Mouse (Mus musculus) kidney, embryonic 14.5 days (tissue): Measurements from ENCODE around the gene Sec14l2. TPM values are rescaled to one million over a fixed set of nuclear protein-coding genes. Genes with fewer than 3 reads are reported as not detected.

Experiments used
- ATAC-seq: fragments of 200-750 bp; cut with Nextera tagmentation; 2 replicates; pipeline ENCODE4 v1.8.0; 2017; ENCODE audit warnings: moderate number of reproducible peaks, mild to moderate bottlenecking, moderate TSS enrichment, moderate library complexity; ENCODE audit not compliant: low FRiP score, low TSS enrichment
- H3K27ac ChIP-seq: fragments of 300-500 bp; sonication (generic); 2 replicates; pipeline ENCODE4 v1.5.1; 2014; ENCODE audit warnings: low read depth, mild to moderate bottlenecking, low read length, moderate library complexity, mixed read lengths
- H3K27me3 ChIP-seq: fragments of 300-500 bp; sonication (generic); 2 replicates; pipeline ENCODE4 v1.6.1; 2014; ENCODE audit warnings: mild to moderate bottlenecking, low read length; ENCODE audit not compliant: control insufficient read depth, insufficient read depth
- H3K36me3 ChIP-seq: fragments of 300-500 bp; sonication (generic); 2 replicates; pipeline ENCODE4 v1.6.1; 2014; ENCODE audit warnings: low read length, mixed read lengths; ENCODE audit not compliant: control insufficient read depth, insufficient read depth
- H3K4me1 ChIP-seq: fragments of 300-500 bp; sonication (generic); 2 replicates; pipeline ENCODE4 v1.6.1; 2014; ENCODE audit warnings: low read length, mixed read lengths; ENCODE audit not compliant: control insufficient read depth, insufficient read depth
- H3K4me2 ChIP-seq: fragments of 300-500 bp; sonication (generic); replicated peaks from 2 replicates; pipeline ENCODE4 v1.6.1; 2014; ENCODE audit warnings: low read depth, mild to moderate bottlenecking, low read length
- H3K4me3 ChIP-seq: fragments of 300-500 bp; sonication (generic); 2 replicates; pipeline ENCODE4 v1.5.1; 2014; ENCODE audit warnings: mild to moderate bottlenecking, low read length
- H3K9ac ChIP-seq: fragments of 300-500 bp; sonication (generic); 2 replicates; pipeline ENCODE4 v1.6.1; 2014; ENCODE audit warnings: low read depth, mild to moderate bottlenecking, low read length, moderate library complexity
- H3K9me3 ChIP-seq: fragments of 300-500 bp; sonication (generic); 2 replicates; pipeline ENCODE4 v1.6.1; 2016; ENCODE audit warnings: low read length; ENCODE audit not compliant: control insufficient read depth
- WGBS: fragments of 180-500 bp; shearing (Covaris S2); extraction: QIAGEN DNeasy Blood & Tissue Kit; methylation state at CpG from one replicate; pipeline ENCODE4 v1.1.7; 2014; 5-methylcytosine and 5-hydroxymethylcytosine counted together
- polyA plus RNA-seq: library from polyadenylated mRNA; unstranded; fragments of >200 nt; fragmentation: Nextera tagmentation; extraction: Ambion mirVana; gene quantifications from 2 replicates; pipeline ENCODE4 v1.2.1, GENCODE M21; 2014

Gene Sec14l2
- polyA plus RNA-seq, 1 experiment from 2014 or later, result 1.1 TPM

DNA sequence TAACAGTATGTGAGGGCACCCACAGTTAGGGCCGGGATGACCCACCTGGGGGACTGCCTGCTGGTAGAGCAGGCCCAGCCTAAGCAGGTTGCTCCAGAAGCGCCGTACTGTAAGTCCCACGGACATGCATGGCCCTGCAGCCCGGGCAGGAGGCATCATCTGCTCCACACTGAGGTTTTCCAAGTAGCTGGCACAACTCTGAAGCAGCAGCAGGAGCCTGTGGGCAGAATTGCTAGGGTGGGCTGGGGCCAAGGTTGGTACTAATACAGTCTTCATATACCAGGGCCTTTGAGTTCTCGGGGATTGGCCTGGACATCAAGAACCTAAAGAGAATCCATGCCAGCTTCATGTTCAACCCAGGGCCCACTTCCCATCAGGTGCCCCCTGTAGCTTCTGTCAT is 26.7 kb upstream of the Sec14l2 start:
- Histone ChIP-seq H3K9ac (no peak overlapping the region), H3K27ac (no peak overlapping the region), H3K9me3 (no peaks in the 10 kb centered on the region), H3K36me3 (no peaks in the 10 kb centered on the region; the same call in 1 of the 2 replicates), H3K4me3 (no peak overlapping the region), H3K4me1 (no peaks in the 10 kb centered on the region), H3K27me3 (no peaks in the 10 kb centered on the region), H3K4me2 (no peak overlapping the region)
- no peak for ATAC-seq
- WGBS, result 92% methylated on average over 6 of the region's 6 CpGs

DNA sequence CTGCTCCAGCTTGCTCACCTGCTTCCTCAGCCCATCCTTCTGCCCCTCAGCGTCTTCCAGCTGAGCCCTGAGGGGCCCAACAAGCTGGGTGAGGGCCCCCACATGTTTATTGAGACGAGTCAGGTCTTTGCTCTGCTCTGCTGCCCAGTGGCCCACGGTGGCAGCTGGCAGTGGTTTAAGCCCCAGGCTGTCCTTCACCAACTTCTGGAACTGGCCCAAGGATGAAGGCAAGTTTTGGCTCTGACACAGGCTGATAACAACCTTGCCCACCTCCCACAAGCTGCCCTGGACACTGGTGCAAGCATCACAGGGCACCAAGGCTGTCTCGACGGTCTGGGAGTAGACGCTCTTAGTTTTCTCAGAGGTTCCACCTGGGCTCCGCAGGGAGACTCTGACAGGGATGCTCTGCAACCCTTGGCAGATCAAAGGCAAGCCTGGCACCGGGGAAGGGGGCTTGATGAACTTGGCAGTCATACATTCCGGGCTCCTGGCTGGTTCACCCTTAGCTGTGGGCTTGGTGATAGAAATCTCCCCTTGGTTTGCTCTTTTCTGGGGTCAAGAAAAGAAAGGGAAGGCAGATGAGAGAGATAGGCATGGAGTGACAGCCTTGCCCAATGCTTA is 25.4 kb upstream of the Sec14l2 start:
- no peaks in the 10 kb centered on the region for H3K4me1 ChIP-seq
- no peak overlapping the region for H3K27ac ChIP-seq
- H3K27me3 ChIP-seq, result no peaks in the 10 kb centered on the region
- ATAC-seq, result no peak
- no peak overlapping the region for H3K4me3 ChIP-seq
- no peaks in the 10 kb centered on the region for H3K9me3 ChIP-seq
- H3K4me2 ChIP-seq, result no peak overlapping the region
- peaks cover under 1% of the 10 kb centered on the region; the same call in 1 of the 2 replicates for H3K36me3 ChIP-seq
- 76% methylated on average over 9 of the region's 9 CpGs for WGBS
- H3K9ac ChIP-seq, result no peak overlapping the region

DNA sequence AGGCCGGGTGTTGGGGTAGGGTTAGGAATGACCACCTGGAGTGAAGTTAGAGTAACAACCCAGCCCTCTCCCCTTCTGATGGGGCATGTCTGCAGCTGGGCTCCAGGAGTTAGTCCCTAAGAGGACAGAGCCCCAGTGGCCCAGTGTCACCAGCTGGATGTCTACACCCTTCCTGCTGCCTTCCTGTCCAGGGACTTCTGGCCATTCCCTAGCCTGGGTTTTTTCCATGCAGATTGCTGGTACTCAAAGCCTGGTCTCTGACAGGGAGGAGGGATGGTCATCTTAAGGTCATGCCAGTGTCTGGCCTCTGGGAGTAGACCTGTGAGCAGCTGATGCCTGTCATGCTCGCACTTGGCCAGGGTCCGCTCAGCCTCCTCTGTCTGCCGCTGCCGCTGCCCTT is 24.9 kb upstream of the Sec14l2 start:
- no peak for ATAC-seq
- no peak overlapping the region for H3K4me2 ChIP-seq
- no peaks in the 10 kb centered on the region for H3K27me3 ChIP-seq
- WGBS, result 85% methylated on average over 5 of the region's 5 CpGs
- H3K4me1 ChIP-seq, result no peaks in the 10 kb centered on the region
- H3K9ac ChIP-seq, result no peak overlapping the region
- no peaks in the 10 kb centered on the region for H3K9me3 ChIP-seq
- H3K4me3 ChIP-seq, result no peak overlapping the region
- H3K36me3 ChIP-seq, result peaks cover 5% of the 10 kb centered on the region; the same call in 1 of the 2 replicates
- no peak overlapping the region for H3K27ac ChIP-seq

DNA sequence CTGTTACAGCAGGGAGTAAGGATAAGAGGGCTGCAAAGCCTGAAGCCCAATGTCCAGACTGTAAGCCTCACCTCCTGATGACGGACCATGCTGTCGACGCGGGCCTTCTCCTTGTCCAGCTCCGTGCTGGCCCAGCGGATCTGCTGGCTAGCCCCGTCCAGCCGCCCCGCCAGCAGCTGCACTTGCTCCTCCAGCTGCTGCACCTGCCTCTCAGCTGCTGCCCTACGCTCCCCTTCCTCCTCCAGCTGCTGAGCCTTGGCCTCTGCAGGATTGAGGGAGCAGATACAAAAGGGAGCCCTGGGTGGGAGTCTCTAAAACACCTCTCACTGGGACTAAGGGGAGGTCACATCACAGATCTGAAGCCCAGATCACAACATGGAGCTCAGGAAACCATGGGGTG is 23.9 kb upstream of the Sec14l2 start:
- no peak overlapping the region for H3K27ac ChIP-seq
- no peak overlapping the region for H3K9ac ChIP-seq
- peaks cover 16% of the 10 kb centered on the region; the same call in 1 of the 2 replicates for H3K36me3 ChIP-seq
- H3K4me3 ChIP-seq, result no peak overlapping the region
- no peaks in the 10 kb centered on the region for H3K27me3 ChIP-seq
- ATAC-seq, result no peak
- 87% methylated on average over 10 of the region's 10 CpGs for WGBS
- no peaks in the 10 kb centered on the region for H3K9me3 ChIP-seq
- H3K4me1 ChIP-seq, result no peaks in the 10 kb centered on the region
- no peak overlapping the region for H3K4me2 ChIP-seq

DNA sequence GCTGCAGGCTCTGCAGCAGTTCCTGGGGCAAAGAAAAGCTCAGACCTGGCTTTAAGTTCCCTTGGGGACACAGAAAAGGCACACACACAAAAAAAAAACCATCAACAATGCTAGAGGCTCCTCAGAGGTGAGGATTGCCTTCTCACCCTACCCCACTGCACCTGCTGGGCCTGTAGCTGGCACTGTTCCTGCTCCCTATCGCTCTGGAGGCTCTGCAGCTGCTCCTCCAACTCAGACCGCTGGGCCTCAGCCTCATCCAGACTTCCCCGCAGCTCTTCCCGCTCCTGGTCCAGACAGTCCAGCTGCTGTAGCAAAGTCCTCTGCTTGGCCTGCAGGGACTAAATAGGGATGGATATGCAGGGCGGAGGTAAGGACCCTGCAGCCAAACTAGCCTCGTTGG is 23.2 kb upstream of the Sec14l2 start:
- Histone ChIP-seq H3K9ac (no peak overlapping the region), H3K4me1 (no peaks in the 10 kb centered on the region), H3K9me3 (no peaks in the 10 kb centered on the region), H3K4me3 (no peak overlapping the region), H3K4me2 (no peak overlapping the region), H3K36me3 (peaks cover 23% of the 10 kb centered on the region; the same call in 1 of the 2 replicates), H3K27me3 (no peaks in the 10 kb centered on the region), H3K27ac (no peak overlapping the region)
- ATAC-seq, result no peak
- WGBS, result 78% methylated on average over 6 of the region's 6 CpGs

DNA sequence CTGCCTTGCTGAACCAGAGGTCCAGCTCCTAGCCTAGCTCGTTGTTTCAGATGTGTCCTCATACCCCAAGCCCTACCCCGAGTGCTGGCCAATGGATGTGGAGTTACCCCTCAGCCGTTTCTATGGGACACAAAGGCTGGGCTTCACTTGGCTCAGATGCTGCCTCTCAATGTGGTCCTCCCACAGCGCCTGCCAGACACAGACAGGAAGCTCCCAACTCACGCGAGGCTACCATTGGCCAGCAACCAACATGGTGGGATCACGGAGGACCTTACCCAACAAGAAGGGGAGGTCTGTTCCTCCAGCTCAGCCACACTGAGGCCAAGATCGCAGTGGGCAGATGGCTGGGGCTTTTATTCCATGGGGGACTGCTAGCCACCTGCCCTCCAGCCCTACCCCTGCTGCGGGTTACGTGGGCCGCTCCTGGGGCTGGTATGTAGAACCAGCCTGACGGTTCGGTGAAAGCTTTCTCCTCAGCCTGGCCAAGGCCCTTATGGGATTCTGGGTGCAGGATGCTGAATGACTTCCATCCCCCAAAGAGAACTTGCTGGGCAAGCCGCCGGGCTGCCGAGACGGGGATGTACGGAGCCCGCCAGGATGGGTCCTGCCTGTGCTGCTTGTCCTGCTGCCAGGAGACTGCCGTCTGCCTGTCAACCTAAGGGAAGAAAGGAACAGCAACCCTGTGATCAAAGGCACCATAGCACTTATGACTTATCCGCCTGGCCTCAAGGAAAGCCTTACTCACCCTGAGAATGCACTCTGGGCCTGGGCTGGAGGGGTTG is 20.3 kb upstream of the Sec14l2 start:
- 92% methylated on average over 21 of the region's 21 CpGs for WGBS
- peaks cover 46% of the 10 kb centered on the region for H3K36me3 ChIP-seq
- H3K27me3 ChIP-seq, result no peaks in the 10 kb centered on the region
- H3K4me2 ChIP-seq, result no peak overlapping the region
- no peak overlapping the region for H3K4me3 ChIP-seq
- H3K9ac ChIP-seq, result no peak overlapping the region
- no peaks in the 10 kb centered on the region for H3K4me1 ChIP-seq
- no peaks in the 10 kb centered on the region for H3K9me3 ChIP-seq
- no peak overlapping the region for H3K27ac ChIP-seq
- no peak for ATAC-seq

DNA sequence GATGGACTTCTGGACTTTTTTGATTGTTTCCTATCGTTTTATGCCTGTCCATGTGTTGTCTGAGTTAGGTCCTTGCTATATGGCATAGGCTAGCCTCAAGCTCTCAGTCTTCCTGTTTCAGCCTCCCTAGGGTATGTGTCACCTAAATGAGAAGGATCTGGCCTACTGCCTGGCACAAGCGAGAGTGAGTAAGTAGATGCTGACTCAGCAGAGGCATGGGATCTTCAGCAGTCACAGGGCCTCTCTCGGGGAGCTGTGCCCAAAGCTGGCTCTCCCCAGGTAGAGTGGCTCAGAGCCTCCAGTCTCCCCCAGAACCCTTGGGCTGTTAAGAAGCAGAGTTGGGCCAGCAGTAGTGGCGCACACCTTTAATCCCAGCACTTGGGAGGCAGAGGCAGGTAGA is 19.1 kb upstream of the Sec14l2 start:
- no peak overlapping the region for H3K27ac ChIP-seq
- no peak overlapping the region for H3K4me3 ChIP-seq
- H3K27me3 ChIP-seq, result no peaks in the 10 kb centered on the region
- 87% methylated on average over 4 of the region's 4 CpGs for WGBS
- H3K9ac ChIP-seq, result no peak overlapping the region
- ATAC-seq, result no peak
- no peaks in the 10 kb centered on the region for H3K4me1 ChIP-seq
- H3K4me2 ChIP-seq, result no peak overlapping the region
- H3K9me3 ChIP-seq, result no peaks in the 10 kb centered on the region
- H3K36me3 ChIP-seq, result peaks cover 50% of the 10 kb centered on the region

DNA sequence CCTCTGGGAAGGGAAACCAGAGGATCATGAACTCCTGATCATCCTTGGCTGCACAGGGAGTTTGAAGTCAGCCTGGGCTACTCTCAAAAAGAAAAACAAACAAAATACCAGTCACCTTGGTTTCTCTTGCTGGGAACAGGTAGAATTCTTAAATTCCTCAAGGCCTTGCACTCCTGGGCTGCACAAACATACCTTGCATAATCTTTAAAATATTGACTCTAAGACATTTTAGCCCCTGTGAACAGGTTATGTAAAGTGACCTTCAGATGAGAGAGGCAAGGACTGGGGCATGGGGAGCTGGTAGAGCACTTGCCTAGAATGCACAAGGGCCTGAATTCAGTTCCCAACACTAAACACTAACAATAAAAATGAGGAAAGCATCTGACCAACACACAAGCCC is 18.3 kb upstream of the Sec14l2 start:
- Histone ChIP-seq H3K27ac (no peak overlapping the region), H3K9me3 (no peaks in the 10 kb centered on the region), H3K4me1 (no peaks in the 10 kb centered on the region; the same call in 1 of the 2 replicates), H3K9ac (no peak overlapping the region), H3K27me3 (no peaks in the 10 kb centered on the region), H3K4me2 (no peak overlapping the region), H3K36me3 (peaks cover 52% of the 10 kb centered on the region), H3K4me3 (no peak overlapping the region)
- no peak for ATAC-seq

DNA sequence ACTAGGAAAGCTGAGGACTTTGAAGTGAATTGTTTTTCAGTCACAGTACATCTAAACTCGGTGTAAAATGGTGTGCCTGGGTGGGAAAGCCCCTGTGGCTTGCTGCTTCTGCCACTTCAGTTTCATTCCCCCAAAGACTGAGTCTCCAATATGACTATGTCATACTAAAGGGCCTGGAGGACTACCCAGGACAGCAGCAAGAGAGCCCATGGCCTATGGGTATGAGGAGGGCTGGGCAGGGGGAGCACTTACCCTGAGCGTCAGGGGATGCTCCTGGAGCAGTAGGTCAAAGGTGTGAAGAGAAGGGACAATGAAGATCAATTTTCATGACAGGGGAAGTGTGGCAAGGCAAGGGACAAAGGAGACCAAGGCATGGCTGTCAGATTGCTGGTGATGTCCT is 15.7 kb upstream of the Sec14l2 start:
- H3K9me3 ChIP-seq, result no peaks in the 10 kb centered on the region
- peaks cover 7% of the 10 kb centered on the region; the same call in 1 of the 2 replicates for H3K4me1 ChIP-seq

More for the DNA sequence above, 15.7 kb upstream of the Sec14l2 start:
- 41% methylated on average over 2 of the region's 2 CpGs for WGBS
- Histone ChIP-seq H3K4me2 (no peak overlapping the region), H3K27me3 (no peaks in the 10 kb centered on the region), H3K4me3 (no peak overlapping the region), H3K36me3 (peaks cover 52% of the 10 kb centered on the region), H3K27ac (no peak overlapping the region), H3K9ac (no peak overlapping the region)
- no peak for ATAC-seq
